Mouse (Mus musculus): ENCODE results near the gene Sectm1a. TPM values are rescaled to one million over a fixed set of nuclear protein-coding genes. Genes with fewer than 3 reads are reported as not detected.

Gene Sectm1a
- total RNA-seq, 1 experiment, result not detected

DNA sequence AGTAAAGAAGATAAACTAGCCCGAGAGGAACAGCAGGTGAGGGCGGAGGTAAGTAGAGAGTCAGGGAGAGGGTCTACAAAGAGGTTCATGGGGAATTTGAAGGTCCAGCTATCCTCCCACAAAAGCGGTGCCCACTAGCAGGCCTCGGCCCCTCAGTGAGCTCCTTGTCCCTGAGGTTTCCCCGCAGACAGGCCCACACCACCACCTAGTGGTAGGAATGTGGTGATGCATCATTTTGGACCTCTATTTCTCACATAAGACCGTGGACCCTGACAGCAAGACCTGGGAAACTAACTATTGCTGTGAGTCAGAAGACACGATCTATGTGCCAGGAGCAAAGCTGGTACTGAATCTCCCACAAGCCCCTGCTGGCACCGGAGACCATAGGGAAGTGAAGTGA is 27.5 kb downstream of the Sectm1a start:
- in situ Hi-C loops (cut with MboI; ENCODE audit: low sequenced_read_pairs in 2 of 2, unreplicated experiment in 2 of 2), result no loop called here
- H3K27ac ChIP-seq (ENCODE audit: insufficient read depth, low read depth, low read length, poor library complexity, severe bottlenecking), result no peak overlapping the region
- no peaks in the 10 kb centered on the region for H3K9me3 ChIP-seq (ENCODE audit: control insufficient read depth, insufficient read depth, low read depth, low read length)
- peak; percentile 79 for DNase-seq (ENCODE audit: low read depth, low spot score)
- no peak overlapping the region for H3K4me3 ChIP-seq (ENCODE audit: insufficient read depth in 1 of 2, low read depth in 1 of 2, low read length in 2 of 2, poor library complexity in 1 of 2, severe bottlenecking in 1 of 2)
- TF ChIP-seq ZNF384 (IDR thresholded peaks at IDR 0.05; ENCODE audit: low read depth, low read length), result no peak
- TF ChIP-seq ZC3H11A (IDR thresholded peaks at IDR 0.05; ENCODE audit: borderline replicate concordance, low read depth, low read length), result no peak
- TF ChIP-seq MAFK (IDR thresholded peaks at IDR 0.05; ENCODE audit: insufficient read depth, low read depth, low read length), result 0 out of 2 replicates have a peak, but pooled peaks have one; percentile 29
- TF ChIP-seq HCFC1 (IDR thresholded peaks at IDR 0.05; ENCODE audit: borderline replicate concordance, insufficient read depth, low read length), result no peak
- TF ChIP-seq CHD2 (IDR thresholded peaks at IDR 0.05; ENCODE audit: low read depth, low read length), result no peak
- no peaks in the 10 kb centered on the region for H3K36me3 ChIP-seq (ENCODE audit: control insufficient read depth, insufficient read depth, low read length, poor library complexity, severe bottlenecking)
- no peaks in the 10 kb centered on the region for H3K4me1 ChIP-seq (ENCODE audit: control insufficient read depth in 2 of 2, insufficient read depth in 2 of 2, low read length in 2 of 2, poor library complexity in 1 of 2)
- no peak overlapping the region for H3K9ac ChIP-seq (ENCODE audit: insufficient read depth, low read depth, low read length, poor library complexity, severe bottlenecking)

DNA sequence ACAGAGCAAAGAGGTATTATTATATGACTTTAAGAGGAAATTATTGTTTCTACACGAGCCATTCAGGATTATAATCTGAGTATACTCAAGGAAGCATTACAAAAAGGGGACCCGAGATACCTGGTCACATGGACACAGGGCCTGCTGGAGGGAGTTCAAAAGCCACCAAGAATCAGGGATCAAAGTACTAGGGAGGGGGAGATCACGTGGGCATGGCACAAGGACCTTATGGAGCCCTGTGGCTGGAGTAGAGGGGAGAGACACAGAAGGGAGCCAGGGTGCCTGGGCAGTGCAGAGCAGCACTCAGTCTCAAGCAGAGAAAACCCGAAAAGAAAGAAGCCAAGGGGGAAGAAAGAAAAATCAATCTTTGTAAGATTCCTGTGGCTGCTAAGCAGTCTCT is 28.6 kb downstream of the Sectm1a start:
- Histone ChIP-seq H3K4me3 (ENCODE audit: insufficient read depth in 1 of 2, low read depth in 1 of 2, low read length in 2 of 2, poor library complexity in 1 of 2, severe bottlenecking in 1 of 2) (no peak overlapping the region), H3K9ac (ENCODE audit: insufficient read depth, low read depth, low read length, poor library complexity, severe bottlenecking) (no peak overlapping the region), H3K27ac (ENCODE audit: insufficient read depth, low read depth, low read length, poor library complexity, severe bottlenecking) (no peak overlapping the region), H3K9me3 (ENCODE audit: control insufficient read depth, insufficient read depth, low read depth, low read length) (no peaks in the 10 kb centered on the region), H3K36me3 (ENCODE audit: control insufficient read depth, insufficient read depth, low read length, poor library complexity, severe bottlenecking) (no peaks in the 10 kb centered on the region), H3K4me1 (ENCODE audit: control insufficient read depth in 2 of 2, insufficient read depth in 2 of 2, low read length in 2 of 2, poor library complexity in 1 of 2) (no peaks in the 10 kb centered on the region)
- in situ Hi-C loops (cut with MboI; ENCODE audit: low sequenced_read_pairs in 2 of 2, unreplicated experiment in 2 of 2), result no loop called here
- TF ChIP-seq CHD2 (IDR thresholded peaks at IDR 0.05; ENCODE audit: low read depth, low read length) (no peak), ZC3H11A (IDR thresholded peaks at IDR 0.05; ENCODE audit: borderline replicate concordance, low read depth, low read length) (no peak), HCFC1 (IDR thresholded peaks at IDR 0.05; ENCODE audit: borderline replicate concordance, insufficient read depth, low read length) (no peak), MAFK (IDR thresholded peaks at IDR 0.05; ENCODE audit: insufficient read depth, low read depth, low read length) (no peak)
- DNase-seq (ENCODE audit: low read depth, low spot score), result no peak

DNA sequence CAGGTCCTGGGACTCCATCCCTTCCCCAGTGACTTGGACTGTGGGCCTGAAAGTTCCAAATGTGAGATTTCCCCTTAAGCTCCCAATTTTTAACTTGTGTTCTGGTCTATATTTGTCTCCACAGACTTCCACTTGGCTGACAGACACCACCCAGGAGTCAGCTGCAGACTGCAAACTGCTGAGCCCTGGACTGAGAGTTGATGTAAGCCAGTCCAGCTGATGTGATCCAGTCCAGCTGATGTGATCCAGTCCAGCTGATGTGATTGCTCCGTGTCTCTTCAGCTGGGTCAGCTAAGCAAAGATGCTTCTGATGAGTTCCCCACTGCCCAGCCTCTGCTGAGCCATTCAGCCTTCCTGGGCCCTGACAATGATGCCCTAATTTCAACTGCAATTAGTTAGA is 29.2 kb downstream of the Sectm1a start:
- no peak for TF ChIP-seq MAFK (IDR thresholded peaks at IDR 0.05; ENCODE audit: insufficient read depth, low read depth, low read length)
- no peak for TF ChIP-seq CHD2 (IDR thresholded peaks at IDR 0.05; ENCODE audit: low read depth, low read length)
- TF ChIP-seq ZNF384 (IDR thresholded peaks at IDR 0.05; ENCODE audit: low read depth, low read length), result no peak
- TF ChIP-seq ZC3H11A (IDR thresholded peaks at IDR 0.05; ENCODE audit: borderline replicate concordance, low read depth, low read length), result no peak
- TF ChIP-seq HCFC1 (IDR thresholded peaks at IDR 0.05; ENCODE audit: borderline replicate concordance, insufficient read depth, low read length), result no peak
- H3K36me3 ChIP-seq (ENCODE audit: control insufficient read depth, insufficient read depth, low read length, poor library complexity, severe bottlenecking), result no peaks in the 10 kb centered on the region
- H3K9me3 ChIP-seq (ENCODE audit: control insufficient read depth, insufficient read depth, low read depth, low read length), result no peaks in the 10 kb centered on the region
- in situ Hi-C loops (cut with MboI; ENCODE audit: low sequenced_read_pairs in 2 of 2, unreplicated experiment in 2 of 2), result no loop called here
- DNase-seq (ENCODE audit: low read depth, low spot score), result no peak
- H3K4me3 ChIP-seq (ENCODE audit: insufficient read depth in 1 of 2, low read depth in 1 of 2, low read length in 2 of 2, poor library complexity in 1 of 2, severe bottlenecking in 1 of 2), result no peak overlapping the region
- no peak overlapping the region for H3K27ac ChIP-seq (ENCODE audit: insufficient read depth, low read depth, low read length, poor library complexity, severe bottlenecking)
- H3K4me1 ChIP-seq (ENCODE audit: control insufficient read depth in 2 of 2, insufficient read depth in 2 of 2, low read length in 2 of 2, poor library complexity in 1 of 2), result no peaks in the 10 kb centered on the region
- H3K9ac ChIP-seq (ENCODE audit: insufficient read depth, low read depth, low read length, poor library complexity, severe bottlenecking), result no peak overlapping the region

DNA sequence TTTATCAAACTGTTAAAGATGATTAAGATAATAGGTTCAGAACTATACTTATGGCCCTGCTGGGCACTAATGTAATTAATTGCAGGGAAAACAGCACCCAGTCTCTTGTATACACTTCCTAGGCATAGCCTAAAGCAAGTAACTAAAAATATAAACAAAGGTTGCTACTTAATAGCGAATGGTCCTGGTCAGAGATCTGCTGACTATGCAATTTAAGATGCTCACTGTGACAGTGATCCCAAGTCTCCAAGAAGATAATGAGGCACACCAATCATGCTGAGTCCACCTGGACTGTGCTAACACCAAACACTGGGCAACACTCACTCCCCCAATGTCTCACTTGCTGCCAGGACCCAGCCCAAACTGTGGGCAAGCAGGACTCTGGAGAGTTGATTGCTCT is 31.2 kb downstream of the Sectm1a start:
- no peak overlapping the region for H3K27ac ChIP-seq (ENCODE audit: insufficient read depth, low read depth, low read length, poor library complexity, severe bottlenecking)
- in situ Hi-C loops (cut with MboI; ENCODE audit: low sequenced_read_pairs in 2 of 2, unreplicated experiment in 2 of 2), result no loop called here

More for the DNA sequence above, 31.2 kb downstream of the Sectm1a start:
- Histone ChIP-seq H3K36me3 (ENCODE audit: control insufficient read depth, insufficient read depth, low read length, poor library complexity, severe bottlenecking) (no peaks in the 10 kb centered on the region), H3K9ac (ENCODE audit: insufficient read depth, low read depth, low read length, poor library complexity, severe bottlenecking) (no peak overlapping the region), H3K4me1 (ENCODE audit: control insufficient read depth in 2 of 2, insufficient read depth in 2 of 2, low read length in 2 of 2, poor library complexity in 1 of 2) (no peaks in the 10 kb centered on the region), H3K9me3 (ENCODE audit: control insufficient read depth, insufficient read depth, low read depth, low read length) (no peaks in the 10 kb centered on the region), H3K4me3 (ENCODE audit: insufficient read depth in 1 of 2, low read depth in 1 of 2, low read length in 2 of 2, poor library complexity in 1 of 2, severe bottlenecking in 1 of 2) (no peak overlapping the region)
- TF ChIP-seq ZNF384 (IDR thresholded peaks at IDR 0.05; ENCODE audit: low read depth, low read length) (no peak), CHD2 (IDR thresholded peaks at IDR 0.05; ENCODE audit: low read depth, low read length) (no peak), MAFK (IDR thresholded peaks at IDR 0.05; ENCODE audit: insufficient read depth, low read depth, low read length) (peak; percentile 86), ZC3H11A (IDR thresholded peaks at IDR 0.05; ENCODE audit: borderline replicate concordance, low read depth, low read length) (no peak), HCFC1 (IDR thresholded peaks at IDR 0.05; ENCODE audit: borderline replicate concordance, insufficient read depth, low read length) (no peak)
- no peak for DNase-seq (ENCODE audit: low read depth, low spot score)
